Mouse (Mus musculus) E14TG2a.4 (cell line): Measurements from ENCODE around the gene Ctnnd2.

ENCODE experiments used
- CTCF ChIP-seq: conservative IDR thresholded peaks from 2 replicates; pipeline ENCODE4 v1.5.1; 2014; ENCODE audit warnings: low read length
- NANOG ChIP-seq: IDR thresholded peaks from 2 replicates; pipeline ENCODE4 v1.6.1; 2014; ENCODE audit warnings: borderline replicate concordance, low read length, mixed read lengths
- POU5F1 ChIP-seq: IDR thresholded peaks from 2 replicates; pipeline ENCODE4 v1.6.1; 2014; ENCODE audit warnings: low read length, borderline replicate concordance

DNA sequence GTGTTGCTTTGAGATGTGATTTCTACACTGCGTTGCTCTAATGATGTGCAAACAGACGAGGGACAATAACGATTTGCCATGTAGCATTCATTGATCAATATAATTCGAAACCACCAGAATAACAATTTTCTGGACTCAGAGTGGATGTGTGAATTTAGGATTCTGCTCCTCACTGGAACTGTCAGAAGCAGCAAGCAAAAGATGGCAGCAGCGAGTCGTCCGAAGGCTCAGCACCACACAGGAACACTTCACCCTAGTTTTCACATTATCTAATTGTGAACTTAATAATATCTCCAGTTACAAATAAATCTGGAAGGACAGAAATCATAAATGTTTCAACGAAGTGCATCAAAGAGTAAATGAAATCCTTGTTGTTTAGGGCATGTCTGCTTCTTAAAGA lies 2.4 kb upstream of the Ctnnd2 start:
- TF ChIP-seq NANOG: no peak
- no peak for TF ChIP-seq CTCF
- no peak for TF ChIP-seq POU5F1
